Mouse (Mus musculus): ENCODE data around the gene Arhgap17. TPM values are rescaled to one million over a fixed set of nuclear protein-coding genes. Genes with fewer than 3 reads are reported as not detected.

Arhgap17 gene
- polyA plus RNA-seq, 1 experiment from 2014 or later, result 10.3 TPM

DNA sequence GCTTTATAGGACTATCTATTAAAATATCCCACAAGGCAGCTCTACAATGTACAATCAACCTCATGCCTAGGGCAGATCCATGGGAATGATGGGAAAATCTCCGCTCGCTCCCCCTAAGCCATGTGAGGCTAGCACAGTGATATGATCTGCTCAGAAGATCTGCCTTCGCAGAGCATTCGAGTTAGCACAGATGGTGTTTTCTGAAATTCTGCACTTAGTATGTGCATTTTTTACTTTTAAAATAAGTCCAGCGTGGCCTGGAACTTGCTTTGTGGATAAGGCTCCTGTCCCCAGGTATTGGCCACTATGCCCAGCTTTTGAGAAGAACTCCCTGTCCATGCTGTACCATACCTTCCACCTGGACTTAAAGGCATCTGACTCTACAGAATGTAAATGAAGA, 83.8 kb downstream of the Arhgap17 start:
- Histone ChIP-seq H3K4me3 (replicated peaks) (no peak overlapping the region), H3K9ac (no peak overlapping the region), H3K27me3 (no peaks in the 10 kb centered on the region), H3K27ac (replicated peaks) (no peak overlapping the region), H3K36me3 (replicated peaks) (peaks cover 63% of the 10 kb centered on the region), H3K4me1 (replicated peaks) (no peaks in the 10 kb centered on the region), H3K4me2 (no peak overlapping the region), H3K9me3 (replicated peaks) (no peaks in the 10 kb centered on the region)
- WGBS (ENCODE audit: insufficient replicate concordance), result 91% methylated on average over 5 of the region's 5 CpGs
- ATAC-seq (ENCODE audit: insufficient read depth), result no peak

DNA sequence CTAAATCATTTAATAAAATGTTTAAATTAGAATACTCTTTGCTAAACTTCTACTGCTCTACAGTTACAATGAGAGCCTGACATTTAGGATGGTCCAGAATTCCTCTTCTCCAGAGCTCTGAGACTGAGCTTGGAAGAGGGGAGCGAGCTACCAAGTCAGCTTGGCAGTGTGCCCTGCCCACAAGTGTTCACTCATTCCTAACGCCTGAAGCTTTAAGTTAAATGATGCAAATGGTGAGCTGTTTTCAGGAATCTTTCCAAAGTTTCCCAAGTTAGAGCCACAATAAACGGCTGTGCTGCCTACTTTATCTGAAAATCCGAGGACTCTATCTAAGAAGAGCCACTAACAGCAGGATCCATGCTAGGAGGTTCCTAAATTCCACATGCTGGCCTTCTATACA, 85.9 kb downstream of the Arhgap17 start:
- Histone ChIP-seq H3K4me1 (replicated peaks) (no peaks in the 10 kb centered on the region), H3K4me3 (replicated peaks) (no peak overlapping the region), H3K9me3 (replicated peaks) (no peaks in the 10 kb centered on the region), H3K4me2 (no peak overlapping the region), H3K27me3 (no peaks in the 10 kb centered on the region), H3K27ac (replicated peaks) (no peak overlapping the region), H3K36me3 (replicated peaks) (peaks cover 62% of the 10 kb centered on the region), H3K9ac (no peak overlapping the region)
- no peak for ATAC-seq (ENCODE audit: insufficient read depth)
- WGBS (ENCODE audit: insufficient replicate concordance), result 77% methylated on average over 4 of the region's 4 CpGs

DNA sequence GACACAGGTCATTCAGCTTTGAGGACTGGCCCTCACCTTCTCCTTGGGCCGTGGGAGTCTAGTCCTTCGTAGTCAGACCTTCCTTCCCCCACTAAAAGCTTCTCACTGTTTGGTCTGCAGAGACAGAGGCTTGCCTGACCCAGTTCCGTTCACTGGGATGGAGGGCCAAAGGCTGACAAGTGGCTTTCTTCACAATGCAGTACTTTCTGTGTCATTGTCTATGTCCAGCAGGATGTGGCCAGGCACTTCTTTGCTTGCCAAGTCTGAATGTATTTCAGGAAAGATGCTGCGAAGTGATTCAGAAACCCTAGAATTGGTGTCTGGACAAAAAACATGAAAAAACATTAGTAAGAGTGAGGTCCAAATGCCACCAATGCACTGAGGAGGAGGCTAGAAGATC, 89.9 kb downstream of the Arhgap17 start:
- no peak overlapping the region for H3K9ac ChIP-seq
- no peaks in the 10 kb centered on the region for H3K9me3 ChIP-seq (replicated peaks)
- H3K36me3 ChIP-seq (replicated peaks), result peaks cover 46% of the 10 kb centered on the region
- no peaks in the 10 kb centered on the region for H3K4me1 ChIP-seq (replicated peaks)
- H3K27ac ChIP-seq (replicated peaks), result no peak overlapping the region
- ATAC-seq (ENCODE audit: insufficient read depth), result no peak
- WGBS (ENCODE audit: insufficient replicate concordance), result 82% methylated on average over 4 of the region's 4 CpGs
- no peak overlapping the region for H3K4me2 ChIP-seq
- no peaks in the 10 kb centered on the region for H3K27me3 ChIP-seq
- H3K4me3 ChIP-seq (replicated peaks), result no peak overlapping the region

DNA sequence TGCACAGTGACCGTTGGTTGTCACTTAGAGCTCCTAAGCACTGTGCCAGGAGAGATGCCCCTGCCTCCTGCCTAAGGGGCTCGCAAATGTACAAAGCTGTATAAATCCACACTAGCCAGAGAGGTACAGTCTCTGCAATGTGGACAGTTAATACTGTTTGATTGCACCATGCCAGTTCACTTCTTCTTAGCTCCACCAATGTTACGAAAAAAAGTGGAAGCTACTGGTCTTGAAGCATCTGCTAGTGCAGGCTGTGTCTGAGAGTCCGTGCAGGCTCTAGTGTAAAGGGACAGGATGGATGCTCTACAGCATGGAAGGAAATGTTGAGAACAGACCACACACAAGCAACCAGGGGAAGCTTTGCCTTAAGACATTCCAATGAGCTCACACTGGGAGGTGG, 93.1 kb downstream of the Arhgap17 start:
- Histone ChIP-seq H3K27me3 (no peaks in the 10 kb centered on the region), H3K9me3 (replicated peaks) (no peaks in the 10 kb centered on the region), H3K36me3 (replicated peaks) (peaks cover 34% of the 10 kb centered on the region), H3K4me1 (replicated peaks) (no peaks in the 10 kb centered on the region), H3K4me3 (replicated peaks) (no peak overlapping the region), H3K27ac (replicated peaks) (no peak overlapping the region), H3K4me2 (no peak overlapping the region), H3K9ac (no peak overlapping the region)
- 75% methylated on average over 4 of the region's 4 CpGs for WGBS (ENCODE audit: insufficient replicate concordance)
- no peak for ATAC-seq (ENCODE audit: insufficient read depth)

DNA sequence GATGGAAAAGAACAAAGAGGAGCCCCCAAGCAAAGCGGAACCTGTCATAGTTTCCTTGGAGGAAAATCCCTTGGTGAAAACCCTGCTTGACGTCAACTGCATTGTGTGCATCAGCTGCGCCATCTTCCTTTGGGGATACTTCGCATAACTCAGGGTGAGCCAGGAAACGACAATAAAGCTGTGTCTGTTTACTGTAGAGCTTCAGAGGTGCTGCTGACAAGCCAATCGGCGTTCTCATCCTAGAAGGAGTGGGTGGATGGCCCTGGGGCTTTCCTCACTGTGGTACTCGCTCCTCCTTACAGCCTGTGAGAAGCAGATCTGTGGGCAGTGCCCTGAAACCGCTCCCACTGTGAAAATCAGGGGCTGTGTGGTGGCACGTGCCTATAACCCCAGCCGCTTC, 96.7 kb downstream of the Arhgap17 start:
- 70% methylated on average over 11 of the region's 11 CpGs for WGBS (ENCODE audit: insufficient replicate concordance)
- Histone ChIP-seq H3K36me3 (replicated peaks) (peaks cover 6% of the 10 kb centered on the region), H3K4me2 (no peak overlapping the region)

DNA sequence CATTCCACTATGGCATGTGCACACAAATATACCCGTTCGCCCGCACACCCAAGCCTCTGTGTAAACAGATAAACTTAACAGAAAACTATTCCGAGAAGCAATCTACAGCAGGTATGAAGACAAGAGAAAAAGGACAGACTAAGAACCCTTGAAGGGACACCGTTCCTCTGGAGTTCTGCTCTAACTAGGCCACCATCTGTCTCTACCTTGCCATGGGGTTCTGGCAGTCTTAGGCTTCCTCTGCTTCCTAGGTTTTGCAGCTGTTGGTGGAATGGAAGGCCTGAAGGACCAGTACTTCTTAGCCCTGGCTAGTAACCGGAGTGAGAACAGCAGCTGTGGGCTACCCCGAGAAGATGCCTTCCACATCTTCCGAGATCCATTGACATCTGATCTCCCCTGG, 111.6 kb downstream of the Arhgap17 start:
- ATAC-seq (ENCODE audit: insufficient read depth), result no peak

More for the DNA sequence above, 96.7 kb downstream of the Arhgap17 start:
- no peak overlapping the region for H3K9ac ChIP-seq
- no peak overlapping the region for H3K27ac ChIP-seq (replicated peaks)
- ATAC-seq (ENCODE audit: insufficient read depth), result no peak
- no peaks in the 10 kb centered on the region for H3K9me3 ChIP-seq (replicated peaks)
- H3K4me1 ChIP-seq (replicated peaks), result no peaks in the 10 kb centered on the region
- no peaks in the 10 kb centered on the region for H3K27me3 ChIP-seq
- no peak overlapping the region for H3K4me3 ChIP-seq (replicated peaks)

DNA sequence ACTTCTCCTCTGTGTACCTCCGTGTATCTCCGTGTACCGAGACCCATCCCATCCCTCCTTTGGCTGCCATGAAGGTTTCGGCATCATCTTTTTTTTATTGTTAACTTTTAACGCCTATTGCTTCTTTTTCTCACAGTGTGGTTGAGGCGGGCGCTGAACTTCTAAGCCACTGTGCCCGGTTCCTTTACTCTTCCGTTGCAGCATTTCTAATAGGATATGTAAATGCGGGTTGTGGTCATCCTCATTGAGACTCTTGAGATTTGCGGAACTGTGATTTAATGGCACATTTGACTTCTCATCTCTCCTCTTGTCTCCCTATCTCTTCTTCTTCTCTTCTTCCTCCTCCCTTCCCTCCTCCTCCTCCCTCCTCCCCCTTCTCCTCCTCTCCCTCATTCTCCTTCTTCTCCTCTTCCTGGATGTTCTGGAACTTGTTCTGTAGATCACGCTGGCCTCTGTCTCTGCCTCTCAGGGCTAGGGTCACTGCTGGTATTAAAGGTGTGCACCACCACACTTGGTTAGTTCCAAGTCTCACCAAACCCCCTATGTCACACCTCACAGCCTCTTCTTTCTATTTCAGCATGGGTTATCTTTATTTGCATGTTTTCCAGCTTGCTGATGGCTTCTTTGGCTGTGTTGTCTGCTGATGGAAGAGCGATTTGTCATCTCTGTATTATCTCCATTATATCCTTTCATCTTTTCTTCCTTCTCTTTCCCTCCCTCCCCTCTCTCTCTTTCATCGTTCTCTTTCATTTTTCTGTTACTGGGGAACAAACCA, 115.3 kb downstream of the Arhgap17 start:
- H3K4me2 ChIP-seq, result no peak overlapping the region
- H3K4me3 ChIP-seq (replicated peaks), result no peak overlapping the region
- no peaks in the 10 kb centered on the region for H3K4me1 ChIP-seq (replicated peaks)
- no peak for ATAC-seq (ENCODE audit: insufficient read depth)
- WGBS (ENCODE audit: insufficient replicate concordance), result 71% methylated on average over 14 of the region's 14 CpGs
- H3K27me3 ChIP-seq, result no peaks in the 10 kb centered on the region
- no peaks in the 10 kb centered on the region for H3K9me3 ChIP-seq (replicated peaks)
- no peak overlapping the region for H3K9ac ChIP-seq
- no peaks in the 10 kb centered on the region for H3K36me3 ChIP-seq (replicated peaks)
- no peak overlapping the region for H3K27ac ChIP-seq (replicated peaks)

More for the DNA sequence above, 111.6 kb downstream of the Arhgap17 start:
- no peaks in the 10 kb centered on the region for H3K4me1 ChIP-seq (replicated peaks)
- H3K27me3 ChIP-seq, result no peaks in the 10 kb centered on the region
- no peaks in the 10 kb centered on the region for H3K36me3 ChIP-seq (replicated peaks)
- 62% methylated on average over 8 of the region's 8 CpGs for WGBS (ENCODE audit: insufficient replicate concordance)
- no peak overlapping the region for H3K4me2 ChIP-seq
- H3K4me3 ChIP-seq (replicated peaks), result no peak overlapping the region
- H3K27ac ChIP-seq (replicated peaks), result no peak overlapping the region
- no peak overlapping the region for H3K9ac ChIP-seq
- no peaks in the 10 kb centered on the region for H3K9me3 ChIP-seq (replicated peaks)

DNA sequence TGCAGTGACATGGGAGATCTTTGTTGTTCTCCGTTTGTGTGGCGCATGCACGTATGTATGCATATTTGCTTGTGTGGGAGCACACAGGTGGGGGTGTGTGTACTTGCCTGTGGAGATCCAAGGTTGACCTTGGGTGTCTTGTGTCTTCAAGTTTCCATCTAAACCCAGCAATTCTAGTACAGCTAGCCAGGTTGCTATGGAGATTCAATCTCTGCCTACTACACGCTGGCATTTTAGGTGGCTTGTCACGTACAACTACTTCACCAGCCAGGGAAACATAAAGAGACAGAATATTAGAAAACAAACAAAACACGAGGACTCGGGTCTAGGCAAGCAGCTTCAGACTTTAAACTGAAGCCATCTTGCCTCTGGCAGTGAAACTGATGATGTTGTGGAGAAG, 116.3 kb downstream of the Arhgap17 start:
- no peak overlapping the region for H3K4me2 ChIP-seq
- no peaks in the 10 kb centered on the region for H3K36me3 ChIP-seq (replicated peaks)
- H3K27ac ChIP-seq (replicated peaks), result no peak overlapping the region
- H3K27me3 ChIP-seq, result no peaks in the 10 kb centered on the region
- H3K4me3 ChIP-seq (replicated peaks), result no peak overlapping the region
- ATAC-seq (ENCODE audit: insufficient read depth), result no peak
- WGBS (ENCODE audit: insufficient replicate concordance), result 75% methylated on average over 7 of the region's 7 CpGs
- H3K4me1 ChIP-seq (replicated peaks), result no peaks in the 10 kb centered on the region
- H3K9me3 ChIP-seq (replicated peaks), result no peaks in the 10 kb centered on the region
- H3K9ac ChIP-seq, result no peak overlapping the region

DNA sequence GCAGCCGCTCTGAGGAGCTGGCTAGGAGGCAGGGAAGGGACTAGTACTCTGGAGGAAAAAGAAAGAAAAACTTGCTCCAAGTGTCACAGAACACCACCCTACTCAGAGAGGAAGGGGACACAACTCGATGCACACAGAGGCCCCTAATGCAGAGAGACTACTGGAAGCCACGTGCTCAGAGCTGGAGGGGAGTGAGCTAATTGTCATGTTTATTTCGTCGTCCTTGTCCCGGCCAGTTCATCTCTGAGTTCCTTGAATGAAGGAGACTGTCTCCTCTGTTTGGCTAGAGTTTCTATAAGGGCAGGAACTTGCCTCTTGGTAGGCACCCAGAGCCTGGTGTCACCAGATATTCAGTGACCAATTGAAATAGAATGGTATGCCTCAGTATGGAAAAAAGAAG, 118.4 kb downstream of the Arhgap17 start:
- ATAC-seq (ENCODE audit: insufficient read depth), result no peak
- no peak overlapping the region for H3K9ac ChIP-seq
- 51% methylated on average over 6 of the region's 6 CpGs for WGBS (ENCODE audit: insufficient replicate concordance)
- no peaks in the 10 kb centered on the region for H3K27me3 ChIP-seq
- no peak overlapping the region for H3K4me2 ChIP-seq
- no peaks in the 10 kb centered on the region for H3K36me3 ChIP-seq (replicated peaks)
- no peak overlapping the region for H3K4me3 ChIP-seq (replicated peaks)
- no peaks in the 10 kb centered on the region; the same call in 1 of the 2 replicates for H3K4me1 ChIP-seq (replicated peaks)
- H3K27ac ChIP-seq (replicated peaks), result no peak overlapping the region
- no peaks in the 10 kb centered on the region for H3K9me3 ChIP-seq (replicated peaks)

DNA sequence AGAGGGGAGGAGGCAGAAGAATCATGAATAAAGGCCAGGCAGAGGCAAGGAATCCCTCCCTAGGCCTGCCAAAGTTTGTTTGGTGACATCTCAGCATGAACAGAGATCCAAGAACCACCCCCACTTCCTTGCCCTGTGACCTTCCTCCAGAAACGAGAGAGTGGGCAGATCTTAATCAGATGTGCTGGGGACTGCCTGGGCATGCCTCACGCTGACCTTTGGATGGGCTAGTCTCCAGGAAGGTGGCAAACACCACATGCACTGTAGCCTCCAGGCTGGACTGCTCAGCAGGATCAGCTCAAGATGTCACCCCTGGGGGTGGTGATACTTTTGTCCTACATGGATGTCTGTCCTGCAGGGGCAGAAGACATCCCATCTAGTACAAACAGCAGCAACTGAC, 121.5 kb downstream of the Arhgap17 start:
- no peak overlapping the region for H3K27ac ChIP-seq (replicated peaks)
- 29% methylated on average over 2 of the region's 2 CpGs for WGBS (ENCODE audit: insufficient replicate concordance)
- ATAC-seq (ENCODE audit: insufficient read depth), result no peak

DNA sequence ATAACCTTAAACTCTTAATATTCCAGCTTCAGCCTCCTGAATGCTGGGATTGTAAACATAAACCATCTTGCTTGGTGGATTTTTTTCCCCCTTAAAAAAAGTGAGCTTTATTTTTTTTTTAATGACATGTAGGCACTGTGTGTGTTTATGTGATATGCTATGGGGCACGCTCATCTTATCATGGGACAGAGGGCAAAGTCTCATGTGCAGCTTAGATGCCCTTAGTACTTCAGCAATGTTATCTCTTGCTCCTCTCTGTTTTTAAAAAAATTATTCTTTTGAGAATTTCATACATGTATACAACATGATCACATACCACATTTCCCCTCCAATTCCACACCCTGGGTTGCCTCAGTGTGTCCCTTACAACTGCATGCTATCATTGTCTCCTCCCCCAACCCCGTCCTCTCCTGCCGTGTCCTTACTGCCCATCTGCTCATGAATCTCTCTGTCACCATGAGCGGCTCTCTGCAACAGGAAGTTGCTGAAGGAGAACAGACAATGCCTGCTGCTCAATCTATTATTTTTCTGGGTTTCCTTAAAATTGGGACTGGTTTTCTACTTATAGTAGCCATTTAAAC, 123.1 kb downstream of the Arhgap17 start:
- Histone ChIP-seq H3K4me3 (replicated peaks) (no peak overlapping the region), H3K36me3 (replicated peaks) (no peaks in the 10 kb centered on the region), H3K4me1 (replicated peaks) (peaks cover 19% of the 10 kb centered on the region), H3K9ac (no peak overlapping the region), H3K4me2 (no peak overlapping the region), H3K27ac (replicated peaks) (no peak overlapping the region), H3K9me3 (replicated peaks) (no peaks in the 10 kb centered on the region), H3K27me3 (no peaks in the 10 kb centered on the region)
- ATAC-seq (ENCODE audit: insufficient read depth), result peak; percentile 45; the same call in 1 of the 2 replicates
- WGBS (ENCODE audit: insufficient replicate concordance), result 18% methylated on average over 4 of the region's 4 CpGs

More for the DNA sequence above, 121.5 kb downstream of the Arhgap17 start:
- no peaks in the 10 kb centered on the region for H3K27me3 ChIP-seq
- no peaks in the 10 kb centered on the region for H3K9me3 ChIP-seq (replicated peaks)
- H3K4me3 ChIP-seq (replicated peaks), result no peak overlapping the region
- no peaks in the 10 kb centered on the region for H3K36me3 ChIP-seq (replicated peaks)
- no peak overlapping the region for H3K4me2 ChIP-seq
- H3K4me1 ChIP-seq (replicated peaks), result peaks cover 19% of the 10 kb centered on the region
- H3K9ac ChIP-seq, result no peak overlapping the region
